Mouse (Mus musculus): Measurements from ENCODE around the gene Arcn1. TPM values are rescaled to one million over a fixed set of nuclear protein-coding genes. Genes with fewer than 3 reads are reported as not detected.

Arcn1 gene
- polyA plus RNA-seq (2014; fragmentation: Nextera tagmentation; extraction: Ambion mirVana): 99.8 and 160 TPM in 2 replicates

- Histone ChIP-seq H3K27me3 (ENCODE audit: control insufficient read depth, insufficient read depth, low read length) (no peaks in the 10 kb centered on the region), H3K4me3 (replicated peaks; ENCODE audit: low read depth, low read length) (peak within 1 kb of the TSS; percentile 99), H3K36me3 (ENCODE audit: control insufficient read depth, insufficient read depth, low read length) (no peaks in the 10 kb centered on the region), H3K4me2 (ENCODE audit: low read length) (peak within 1 kb of the TSS; percentile 80), H3K9me3 (ENCODE audit: control insufficient read depth, low read length) (no peaks in the 10 kb centered on the region), H3K9ac (replicated peaks; ENCODE audit: low read length) (peak within 1 kb of the TSS; percentile 95), H3K4me1 (ENCODE audit: control insufficient read depth, insufficient read depth, low read length) (peaks cover 18% of the 10 kb centered on the region), H3K27ac (replicated peaks; ENCODE audit: low read depth, low read length) (peak within 1 kb of the TSS; percentile 95)
- under 1% methylated on average over 73 of the region's 82 CpGs for WGBS
- ATAC-seq (ENCODE audit: low FRiP score, low TSS enrichment) (peak; percentile 94), DNase-seq (peak; percentile 95)
Measured at GRCm38 (mm10) chr9:44767101-44768028, at the start of gene Arcn1, which contains the start of gene Ift46. Arcn1 (minus strand) TSS chr9:44767845. Ift46 (plus strand) TSS chr9:44767908.

DNA sequence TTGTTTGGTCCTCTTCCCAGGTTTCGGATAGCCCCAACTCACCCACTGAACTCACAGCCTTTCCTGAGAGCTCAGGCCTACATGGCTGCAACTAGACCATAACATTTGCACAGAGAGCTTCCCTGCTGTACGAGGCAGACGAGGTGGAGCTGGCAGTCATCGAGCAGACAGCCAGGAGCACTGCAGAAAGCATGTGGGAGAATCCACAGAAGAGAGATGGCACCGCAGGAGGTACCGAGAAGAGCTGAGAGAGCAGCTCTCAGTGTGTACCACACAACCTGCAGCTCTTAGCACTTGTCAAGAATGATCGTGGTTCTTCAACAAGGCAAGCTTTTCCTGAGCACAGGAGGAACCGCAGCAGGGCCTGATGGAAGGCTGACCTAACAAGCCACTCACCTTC lies 46.5 kb upstream of the Arcn1 start:
- H3K27ac ChIP-seq (replicated peaks; ENCODE audit: low read depth, low read length): no peak overlapping the region
- ATAC-seq (ENCODE audit: low FRiP score, low TSS enrichment) (no peak), DNase-seq (no peak)
- WGBS: 96% methylated on average over 8 of the region's 8 CpGs
- peaks cover 100% of the 10 kb centered on the region for H3K36me3 ChIP-seq (ENCODE audit: control insufficient read depth, insufficient read depth, low read length)
- no peak overlapping the region for H3K4me2 ChIP-seq (ENCODE audit: low read length)
- no peak overlapping the region for H3K4me3 ChIP-seq (replicated peaks; ENCODE audit: low read depth, low read length)
- H3K27me3 ChIP-seq (ENCODE audit: control insufficient read depth, insufficient read depth, low read length): no peaks in the 10 kb centered on the region
- no peaks in the 10 kb centered on the region for H3K4me1 ChIP-seq (ENCODE audit: control insufficient read depth, insufficient read depth, low read length)
- H3K9ac ChIP-seq (replicated peaks; ENCODE audit: low read length): no peak overlapping the region
- H3K9me3 ChIP-seq (ENCODE audit: control insufficient read depth, low read length): no peaks in the 10 kb centered on the region

DNA sequence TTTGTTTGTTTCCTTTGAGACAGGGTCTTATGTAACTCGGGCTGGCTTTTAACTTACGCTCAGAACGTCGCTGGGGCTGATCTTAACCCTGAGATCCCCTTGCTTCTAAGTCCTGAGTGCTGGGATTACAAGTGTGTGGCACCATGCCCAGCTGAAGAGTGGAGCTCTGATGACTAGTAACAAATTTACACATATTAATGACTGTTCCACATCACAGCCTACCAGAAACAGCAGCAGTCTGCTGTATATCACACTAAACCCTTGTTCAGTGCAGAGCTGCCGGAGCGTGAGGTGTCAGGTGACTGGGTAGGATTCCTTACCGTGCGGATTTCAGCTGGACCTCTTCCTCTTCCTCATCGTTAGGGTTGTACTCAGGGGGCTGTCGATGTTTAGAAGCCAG lies 42.7 kb upstream of the Arcn1 start:
- no peak for ATAC-seq (ENCODE audit: low FRiP score, low TSS enrichment)
- Histone ChIP-seq H3K9ac (replicated peaks; ENCODE audit: low read length) (no peak overlapping the region), H3K36me3 (ENCODE audit: control insufficient read depth, insufficient read depth, low read length) (peaks cover 99% of the 10 kb centered on the region), H3K27ac (replicated peaks; ENCODE audit: low read depth, low read length) (no peak overlapping the region), H3K4me3 (replicated peaks; ENCODE audit: low read depth, low read length) (no peak overlapping the region), H3K27me3 (ENCODE audit: control insufficient read depth, insufficient read depth, low read length) (no peaks in the 10 kb centered on the region), H3K4me1 (ENCODE audit: control insufficient read depth, insufficient read depth, low read length) (no peaks in the 10 kb centered on the region), H3K4me2 (ENCODE audit: low read length) (no peak overlapping the region), H3K9me3 (ENCODE audit: control insufficient read depth, low read length) (no peaks in the 10 kb centered on the region)
- WGBS: 92% methylated on average over 10 of the region's 10 CpGs
- no peak for DNase-seq

DNA sequence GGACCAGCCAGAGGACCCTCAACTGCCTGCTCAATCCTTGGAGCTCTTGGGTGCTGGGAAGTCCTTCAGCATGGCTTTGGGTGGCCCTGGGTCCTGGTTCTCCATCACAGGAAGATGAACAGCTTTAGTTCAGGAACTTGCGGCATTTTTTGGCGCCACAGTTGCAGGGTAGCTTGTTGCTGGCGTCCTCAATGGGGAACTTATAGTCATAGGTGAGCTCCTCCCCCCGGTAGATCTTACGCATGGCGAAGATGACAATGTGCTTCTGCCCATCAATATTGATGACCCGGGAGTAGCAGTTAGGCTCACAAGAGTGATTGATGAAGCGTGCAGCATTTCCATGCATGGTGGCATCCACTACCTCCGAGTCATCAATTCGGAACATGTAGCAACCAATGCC lies 40.1 kb upstream of the Arcn1 start:
- no peak for ATAC-seq (ENCODE audit: low FRiP score, low TSS enrichment)
- no peak overlapping the region for H3K4me2 ChIP-seq (ENCODE audit: low read length)
- WGBS: 94% methylated on average over 10 of the region's 10 CpGs
- DNase-seq: no peak
- H3K27me3 ChIP-seq (ENCODE audit: control insufficient read depth, insufficient read depth, low read length): no peaks in the 10 kb centered on the region
- H3K4me3 ChIP-seq (replicated peaks; ENCODE audit: low read depth, low read length): no peak overlapping the region
- peaks cover 88% of the 10 kb centered on the region for H3K36me3 ChIP-seq (ENCODE audit: control insufficient read depth, insufficient read depth, low read length)
- H3K27ac ChIP-seq (replicated peaks; ENCODE audit: low read depth, low read length): no peak overlapping the region
- H3K9ac ChIP-seq (replicated peaks; ENCODE audit: low read length): no peak overlapping the region
- H3K9me3 ChIP-seq (ENCODE audit: control insufficient read depth, low read length): no peaks in the 10 kb centered on the region
- no peaks in the 10 kb centered on the region for H3K4me1 ChIP-seq (ENCODE audit: control insufficient read depth, insufficient read depth, low read length)

- Histone ChIP-seq H3K27me3 (ENCODE audit: control insufficient read depth, insufficient read depth, low read length) (no peaks in the 10 kb centered on the region), H3K9me3 (ENCODE audit: control insufficient read depth, low read length) (no peaks in the 10 kb centered on the region), H3K4me2 (ENCODE audit: low read length) (no peak overlapping the region), H3K27ac (replicated peaks; ENCODE audit: low read depth, low read length) (no peak overlapping the region), H3K4me3 (replicated peaks; ENCODE audit: low read depth, low read length) (no peak overlapping the region), H3K36me3 (ENCODE audit: control insufficient read depth, insufficient read depth, low read length) (peaks cover 85% of the 10 kb centered on the region), H3K4me1 (ENCODE audit: control insufficient read depth, insufficient read depth, low read length) (no peaks in the 10 kb centered on the region), H3K9ac (replicated peaks; ENCODE audit: low read length) (no peak overlapping the region)
- DNase-seq: no peak
- no peak for ATAC-seq (ENCODE audit: low FRiP score, low TSS enrichment)
- 80% methylated on average over 5 of the region's 5 CpGs for WGBS
Measured at GRCm38 (mm10) chr9:44807141-44807540, 39.5 kb upstream of the Arcn1 start.

DNA sequence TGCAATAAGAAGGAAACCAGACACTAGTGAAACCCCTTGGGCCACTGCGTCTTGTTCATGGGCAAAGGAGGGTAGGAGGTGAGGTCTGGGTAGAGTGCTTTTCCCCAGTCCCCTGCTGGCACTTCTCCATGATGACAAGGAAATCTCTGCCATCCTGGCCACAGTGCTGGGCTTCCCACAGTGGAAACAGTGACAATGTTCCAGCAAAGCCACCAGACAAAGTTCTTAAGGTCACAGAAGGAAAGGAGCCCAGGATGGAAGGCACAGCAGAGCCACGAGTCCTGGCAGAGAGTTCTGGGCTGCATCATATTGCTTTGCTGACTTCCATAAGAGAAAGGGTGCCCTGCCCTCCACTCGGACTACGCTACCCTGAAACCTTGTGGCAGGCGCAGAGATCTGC lies 37.9 kb upstream of the Arcn1 start:
- no peak for ATAC-seq (ENCODE audit: low FRiP score, low TSS enrichment)
- no peak overlapping the region for H3K4me2 ChIP-seq (ENCODE audit: low read length)
- peaks cover 69% of the 10 kb centered on the region for H3K36me3 ChIP-seq (ENCODE audit: control insufficient read depth, insufficient read depth, low read length)
- DNase-seq: no peak
- H3K9ac ChIP-seq (replicated peaks; ENCODE audit: low read length): no peak overlapping the region
- no peaks in the 10 kb centered on the region for H3K27me3 ChIP-seq (ENCODE audit: control insufficient read depth, insufficient read depth, low read length)
- no peak overlapping the region for H3K27ac ChIP-seq (replicated peaks; ENCODE audit: low read depth, low read length)
- H3K4me3 ChIP-seq (replicated peaks; ENCODE audit: low read depth, low read length): no peak overlapping the region
- WGBS: 95% methylated on average over 5 of the region's 5 CpGs
- H3K9me3 ChIP-seq (ENCODE audit: control insufficient read depth, low read length): no peaks in the 10 kb centered on the region
- H3K4me1 ChIP-seq (ENCODE audit: control insufficient read depth, insufficient read depth, low read length): no peaks in the 10 kb centered on the region

DNA sequence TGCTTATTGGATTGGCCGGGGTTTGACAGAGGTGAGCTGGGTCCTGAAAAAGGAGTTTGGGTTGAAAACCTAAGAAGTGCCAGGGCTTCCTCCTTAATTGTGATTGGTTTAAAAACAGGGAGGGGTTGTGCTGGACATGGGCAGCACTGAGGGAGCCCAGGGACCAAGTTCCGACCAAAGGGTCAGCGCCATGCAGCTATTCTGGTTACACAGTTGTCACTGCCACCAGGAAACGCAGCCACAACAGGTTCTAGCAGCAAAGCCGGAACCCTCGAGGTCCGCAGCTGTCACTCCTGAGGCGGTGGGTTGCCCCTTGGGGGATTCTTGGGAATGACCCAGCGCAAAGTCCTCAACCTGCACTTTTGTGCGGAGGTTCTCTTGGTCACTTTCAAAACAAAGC lies 37.0 kb upstream of the Arcn1 start:
- Histone ChIP-seq H3K27ac (replicated peaks; ENCODE audit: low read depth, low read length) (no peak overlapping the region), H3K36me3 (ENCODE audit: control insufficient read depth, insufficient read depth, low read length) (peaks cover 60% of the 10 kb centered on the region), H3K4me1 (ENCODE audit: control insufficient read depth, insufficient read depth, low read length) (peaks cover 4% of the 10 kb centered on the region; the same call in 1 of the 2 replicates), H3K4me2 (ENCODE audit: low read length) (no peak overlapping the region), H3K27me3 (ENCODE audit: control insufficient read depth, insufficient read depth, low read length) (no peaks in the 10 kb centered on the region), H3K9ac (replicated peaks; ENCODE audit: low read length) (no peak overlapping the region), H3K4me3 (replicated peaks; ENCODE audit: low read depth, low read length) (no peak overlapping the region), H3K9me3 (ENCODE audit: control insufficient read depth, low read length) (no peaks in the 10 kb centered on the region)
- ATAC-seq (ENCODE audit: low FRiP score, low TSS enrichment) (no peak), DNase-seq (no peak)
- 93% methylated on average over 10 of the region's 10 CpGs for WGBS

DNA sequence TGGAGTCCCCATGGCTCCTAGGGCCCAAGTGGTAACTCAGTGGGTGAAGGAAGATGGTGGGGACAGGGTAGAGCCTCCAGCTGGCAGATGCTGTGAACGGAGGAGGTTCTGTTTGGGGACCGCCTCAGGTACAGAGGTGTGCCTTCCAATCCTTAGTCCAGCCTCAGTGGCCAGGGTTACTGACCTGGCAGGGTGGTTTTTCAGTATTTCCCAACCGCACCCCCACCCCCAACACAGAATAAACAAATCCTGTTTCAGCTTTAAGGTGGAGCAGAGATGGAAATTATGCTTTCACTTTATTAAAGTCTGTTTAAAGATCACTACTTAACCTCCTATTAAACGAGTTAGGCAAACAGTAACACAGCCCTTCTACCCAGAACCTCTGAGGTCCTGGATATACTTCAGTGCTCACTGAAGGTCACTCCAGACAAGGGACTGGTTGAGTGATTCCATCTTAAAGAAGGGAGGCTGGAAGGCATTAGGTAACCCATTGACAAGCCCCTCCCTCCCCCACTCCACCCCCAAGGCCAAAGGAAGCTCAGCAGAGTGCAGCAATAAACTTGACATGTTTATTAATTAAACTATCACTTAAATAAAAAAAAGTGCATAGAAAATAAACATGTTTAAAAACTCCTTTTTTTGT lies 35.3 kb upstream of the Arcn1 start, which contains the start of gene Ttc36:
Gene Ttc36 (minus strand): TSS at position 265 of the 643 bp plus-strand sequence.
- 76% methylated on average over 4 of the region's 4 CpGs for WGBS
- ATAC-seq (ENCODE audit: low FRiP score, low TSS enrichment) (no peak), DNase-seq (no peak)
- Histone ChIP-seq H3K27ac (replicated peaks; ENCODE audit: low read depth, low read length) (no peak within 1 kb of the TSS), H3K4me2 (ENCODE audit: low read length) (no peak within 1 kb of the TSS), H3K27me3 (ENCODE audit: control insufficient read depth, insufficient read depth, low read length) (0 out of 2 replicates have a peak, but pooled peaks cover 4% of the 10 kb centered on the region), H3K36me3 (ENCODE audit: control insufficient read depth, insufficient read depth, low read length) (peaks cover 43% of the 10 kb centered on the region), H3K4me1 (ENCODE audit: control insufficient read depth, insufficient read depth, low read length) (peaks cover 5% of the 10 kb centered on the region; the same call in 1 of the 2 replicates), H3K9me3 (ENCODE audit: control insufficient read depth, low read length) (no peaks in the 10 kb centered on the region), H3K9ac (replicated peaks; ENCODE audit: low read length) (no peak within 1 kb of the TSS), H3K4me3 (replicated peaks; ENCODE audit: low read depth, low read length) (no peak within 1 kb of the TSS)
